Mouse (Mus musculus) MN1 (cell line): ENCODE data around the gene Gng13.
A peak's percentile ranks its signal among the peaks of the same experiment; 100 is the strongest.
"Not testable (repeated sequence)": the region's sequence is repeated elsewhere in the genome, so short reads cannot be mapped to it uniquely, and the experiment has no call there.

ENCODE experiments used
- DNase-seq: peaks from one replicate; pipeline ENCODE4 v3.0.0-alpha.2; 2016; ENCODE audit warnings: low spot score

The Gng13 gene

GRCm38 (mm10) chr17:25735246-25735645 lies 18.3 kb downstream of the Gng13 start:
- no peak for DNase-seq

DNA sequence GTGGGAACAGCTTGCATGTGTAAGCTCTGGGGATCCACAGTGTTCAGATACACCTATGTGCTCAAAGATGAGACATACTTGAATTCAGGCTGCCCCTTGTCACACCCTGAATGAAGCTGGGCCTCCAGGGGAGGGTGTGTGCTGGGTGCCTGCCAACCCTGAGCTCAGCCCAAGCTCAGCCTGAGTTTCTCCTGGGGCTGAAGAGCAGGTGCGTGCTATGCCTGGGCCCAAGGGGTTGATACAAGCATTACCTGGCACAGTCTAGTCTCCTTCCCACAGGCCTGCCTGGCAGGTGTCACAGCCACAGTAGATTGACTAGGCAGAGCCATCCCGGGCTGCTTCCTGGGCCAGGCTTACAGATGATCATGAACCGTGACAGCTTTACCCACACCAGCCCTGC lies 18.8 kb downstream of the Gng13 start, which contains the start of gene Mslnl:
Mslnl (plus strand) TSS at position 298 of the 400 bp plus-strand sequence.
- DNase-seq, result no peak

DNA sequence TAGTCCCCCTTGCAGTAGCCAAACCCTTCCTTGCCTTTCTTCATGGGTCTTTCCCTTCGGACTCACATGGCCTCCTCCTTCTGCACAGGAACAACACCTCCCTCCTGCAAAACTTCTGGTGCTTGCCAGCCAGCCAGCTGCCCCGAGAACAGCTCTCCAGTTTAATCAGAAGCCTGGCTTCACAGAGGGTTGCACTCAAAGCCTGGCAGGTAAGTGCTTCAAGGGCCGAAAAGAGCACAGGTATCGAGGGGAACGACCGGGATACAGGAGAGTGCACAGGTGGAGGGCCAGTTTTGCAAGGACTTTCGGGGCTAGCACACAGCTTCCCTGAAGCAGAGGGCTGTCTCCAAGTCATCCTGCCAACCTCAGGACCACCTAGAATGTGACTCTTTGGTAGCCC lies 21.9 kb downstream of the Gng13 start:
- no peak for DNase-seq

DNA sequence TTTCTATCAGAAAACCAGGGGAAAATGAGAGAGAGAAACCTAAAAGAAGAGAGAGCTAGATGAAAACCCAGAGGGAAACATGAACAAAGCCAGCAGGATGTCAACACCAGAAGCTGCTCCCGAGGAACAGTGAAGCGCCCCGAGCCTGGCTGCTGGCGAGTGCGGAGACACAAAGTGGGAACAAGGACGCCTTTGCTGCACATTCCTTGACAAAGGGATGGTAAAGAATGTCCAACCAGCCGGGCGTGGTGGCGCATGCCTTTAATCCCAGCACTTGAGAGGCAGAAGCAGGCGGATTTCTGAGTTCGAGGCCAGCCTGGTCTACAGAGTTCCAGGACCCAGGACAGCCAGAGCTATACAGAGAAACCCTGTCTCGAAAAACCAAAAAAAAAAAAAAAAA lies 24.5 kb downstream of the Gng13 start:
- DNase-seq, result not testable (repeated sequence)

GRCm38 (mm10) chr17:25743831-25744230 lies 26.9 kb downstream of the Gng13 start:
- DNase-seq, result no peak

- DNase-seq, result no peak
These were observed 27.3 kb downstream of the Gng13 start for GRCm38 (mm10) chr17:25744311-25744710.

DNA sequence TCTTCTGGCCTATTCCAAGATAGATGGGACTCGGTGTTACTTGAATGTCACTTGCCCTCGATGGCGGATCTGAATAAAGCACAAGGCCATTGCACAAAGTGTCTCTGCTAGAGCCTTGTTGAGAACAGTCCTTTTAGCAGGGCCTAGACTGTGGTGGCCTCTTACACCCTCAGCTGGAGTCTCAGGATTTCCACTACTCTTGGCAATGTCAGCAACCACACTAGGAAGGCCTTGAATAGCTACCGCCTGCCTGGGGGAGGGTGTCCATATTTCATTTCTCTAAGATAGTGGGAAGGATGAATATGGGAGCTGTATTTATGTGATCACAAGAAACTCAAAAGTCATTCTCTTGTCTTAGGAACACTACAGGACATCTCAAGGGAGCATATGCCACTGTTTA lies 31.3 kb downstream of the Gng13 start:
- no peak for DNase-seq

DNA sequence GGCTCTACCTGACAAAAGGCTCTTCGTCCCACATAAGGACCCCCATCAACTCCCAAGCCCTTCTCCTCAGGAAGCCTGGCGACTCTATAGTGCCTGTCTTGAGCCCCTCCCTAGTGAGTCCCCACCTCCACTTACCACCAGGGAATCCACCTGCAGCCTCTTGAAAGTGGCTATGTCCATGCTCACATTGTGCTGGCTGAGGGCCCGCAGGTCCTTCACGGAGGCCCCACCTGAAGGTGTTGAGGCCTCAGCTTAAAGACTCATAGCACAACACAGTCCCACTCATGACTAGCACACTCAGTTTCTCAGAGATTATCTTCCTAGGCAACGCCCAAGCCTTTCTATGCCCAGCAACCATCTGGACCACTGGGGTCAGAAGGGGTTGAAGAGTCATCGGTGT lies 32.3 kb downstream of the Gng13 start:
- no peak for DNase-seq

GRCm38 (mm10) chr17:25751446-25751845 lies 34.5 kb downstream of the Gng13 start:
- DNase-seq, result peak; percentile 86

GRCm38 (mm10) chr17:25754241-25754640 lies 37.3 kb downstream of the Gng13 start, which contains the start of gene Msln:
Msln (minus strand) TSS chr17:25754378.
- DNase-seq, result no peak

- DNase-seq, result no peak
These were observed 38.1 kb downstream of the Gng13 start for GRCm38 (mm10) chr17:25755086-25755485.

DNA sequence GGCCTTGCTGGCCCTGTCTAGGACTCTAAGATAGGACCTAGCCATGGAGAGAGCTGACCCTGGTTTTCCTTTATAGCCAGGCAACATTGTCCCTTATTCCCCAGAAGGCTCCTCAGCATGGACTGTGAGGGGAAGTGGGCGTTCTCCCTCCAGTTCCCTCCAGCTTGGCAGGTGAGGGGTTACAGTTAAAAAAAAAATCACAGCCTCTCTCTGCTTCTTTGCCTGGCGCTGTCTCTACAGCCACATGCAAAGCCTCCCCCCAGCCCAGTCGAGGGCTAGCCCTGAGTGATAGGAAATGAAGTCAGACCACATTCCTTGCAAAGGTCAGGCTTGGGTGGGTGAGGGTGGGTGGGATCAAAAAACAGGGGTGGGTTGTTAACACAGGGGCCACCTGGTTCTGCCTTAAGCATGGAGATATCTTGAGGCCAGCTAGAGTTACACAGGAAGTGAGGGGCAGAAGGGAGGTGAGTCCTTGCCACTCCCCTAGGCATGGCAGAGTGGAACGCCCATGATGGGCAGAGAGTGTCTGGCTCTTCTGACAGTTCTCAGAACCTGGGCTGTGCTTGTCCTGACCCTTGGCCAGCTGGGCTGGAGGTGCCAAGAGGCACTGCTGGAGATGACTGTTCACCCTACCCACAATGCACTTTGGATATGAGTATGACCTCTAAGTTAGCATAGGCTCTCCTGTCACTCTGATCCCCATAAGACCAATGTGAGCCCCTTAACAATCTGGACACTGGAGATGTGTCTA lies 38.8 kb downstream of the Gng13 start:
- no peak for DNase-seq

DNA sequence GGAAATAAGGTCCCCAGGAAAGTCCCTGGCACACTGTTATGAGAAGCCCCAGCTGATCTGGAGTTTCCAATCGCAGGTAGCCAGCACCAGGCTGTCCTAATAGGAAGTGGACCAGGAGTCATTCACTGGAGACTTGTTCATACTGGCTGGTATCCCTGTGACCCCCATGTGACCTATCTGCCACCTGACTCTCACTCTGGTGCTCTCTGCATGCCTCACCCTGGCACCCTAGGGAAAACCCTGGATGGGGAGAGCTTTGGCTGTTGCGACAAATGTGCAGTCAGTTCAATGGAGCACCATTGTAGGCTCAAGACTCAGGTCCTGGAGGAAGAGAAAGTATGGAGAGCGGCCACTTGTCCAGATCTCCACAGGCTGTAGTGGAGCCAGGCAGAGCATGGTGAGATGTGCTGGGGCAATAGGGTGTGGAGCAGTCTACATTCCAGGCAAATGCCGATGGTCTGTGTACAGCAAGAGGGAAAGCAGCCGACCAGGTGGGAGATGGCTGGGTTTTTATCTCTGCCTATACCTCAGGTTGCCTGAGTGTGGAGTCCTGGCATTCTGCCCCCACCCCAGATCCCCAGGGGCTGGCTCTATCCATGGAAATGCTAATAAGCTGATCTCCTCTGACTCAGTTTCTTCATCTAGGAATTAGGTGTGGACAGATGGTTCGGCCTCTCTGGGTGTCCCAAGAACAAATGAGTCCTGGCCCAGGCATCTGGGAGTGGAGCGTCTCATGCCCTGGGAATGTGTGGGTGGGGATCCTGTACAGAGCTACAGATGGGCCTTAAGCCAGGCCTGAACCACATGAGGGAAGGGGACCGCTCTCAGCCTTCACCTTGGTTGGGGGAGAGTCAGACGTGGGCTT lies 39.6 kb downstream of the Gng13 start:
- DNase-seq, result no peak

GRCm38 (mm10) chr17:25757691-25758090 lies 40.7 kb downstream of the Gng13 start:
- DNase-seq, result no peak

GRCm38 (mm10) chr17:25760148-25760547 lies 43.2 kb downstream of the Gng13 start:
- DNase-seq, result no peak

DNA sequence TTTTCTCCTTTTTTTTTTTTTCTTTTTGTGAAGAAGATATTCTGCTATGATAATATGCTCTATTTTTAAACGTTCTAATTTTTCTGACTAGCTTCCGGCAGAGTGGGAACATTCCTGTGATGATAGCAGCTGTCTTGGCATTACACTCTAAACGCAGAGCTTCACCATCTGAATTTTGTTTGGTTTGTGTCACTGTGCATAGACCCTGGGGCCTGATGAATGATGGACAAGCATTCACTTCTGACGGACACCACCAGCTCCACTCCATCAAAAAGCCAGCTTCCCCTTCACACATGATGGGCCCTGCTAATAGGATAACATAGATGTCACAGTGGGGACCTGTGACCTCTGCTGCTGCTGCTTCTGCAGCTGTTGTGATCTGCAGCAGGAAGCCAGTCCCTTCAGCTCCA lies 44.6 kb downstream of the Gng13 start:
- DNase-seq, result no peak

GRCm38 (mm10) chr17:25762591-25762990 lies 45.6 kb downstream of the Gng13 start:
- DNase-seq, result no peak

DNA sequence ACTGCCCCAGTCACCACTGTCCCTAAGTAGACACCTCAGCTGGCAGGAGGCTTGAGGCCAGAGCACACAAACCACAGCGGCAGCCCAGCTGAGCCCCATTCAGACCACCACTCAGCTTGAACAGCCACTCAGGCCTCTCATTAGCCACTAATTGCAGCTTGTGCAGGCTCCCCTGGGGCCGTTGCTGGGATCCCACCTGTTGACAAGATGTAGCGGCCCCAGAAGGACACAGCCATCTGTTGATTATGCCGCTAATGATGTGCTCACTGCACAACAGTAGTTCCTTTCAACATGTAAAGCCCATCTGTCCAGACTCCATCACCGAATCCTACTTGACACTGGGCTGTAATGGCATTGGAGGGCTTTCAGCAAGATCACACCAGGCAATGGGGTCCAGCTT lies 48.9 kb downstream of the Gng13 start:
- no peak for DNase-seq
